Mouse (Mus musculus) megakaryocyte-erythroid progenitor cell, adult 5-6 weeks (primary cell): ENCODE measurements around the gene Aif1l. TPM values are rescaled to one million over a fixed set of nuclear protein-coding genes. Genes with fewer than 3 reads are reported as not detected.

ENCODE experiments used
- ATAC-seq: replicated peaks from 2 replicates; pipeline ENCODE4 v1.8.0; 2016; ENCODE audit warnings: mild to moderate bottlenecking, inconsistent platforms; ENCODE audit not compliant: severe bottlenecking, poor library complexity, low FRiP score, low TSS enrichment
- total RNA-seq, 2 experiments: library from RNA; stranded (forward) in 1 of 2; stranded (reverse) in 1 of 2; fragments of 200-1000, 215-1000 nt in 1 of 2; fragments of >200 nt in 1 of 2; fragmentation: Nextera tagmentation in 1 of 2; gene quantifications; 2 replicates each; pipeline ENCODE4 v1.2.3; 2014 to 2017

The Aif1l gene
- total RNA-seq, 2 experiments from 2014 or later: not detected

GRCm38 (mm10) chr2:31996060-31996459 is 46.1 kb downstream of the Aif1l start:
- ATAC-seq: no peak

- ATAC-seq: no peak
These were observed 47.6 kb downstream of the Aif1l start for GRCm38 (mm10) chr2:31997539-31997938.

- no peak for ATAC-seq
These were observed 48.5 kb downstream of the Aif1l start for GRCm38 (mm10) chr2:31998443-31998842.

- no peak for ATAC-seq
These were observed 58.4 kb downstream of the Aif1l start for GRCm38 (mm10) chr2:32008311-32008710.

- no peak for ATAC-seq
These were observed 58.8 kb downstream of the Aif1l start for GRCm38 (mm10) chr2:32008716-32009115.

GRCm38 (mm10) chr2:32019704-32020103 is 69.8 kb downstream of the Aif1l start:
- no peak for ATAC-seq

GRCm38 (mm10) chr2:32020229-32020628 is 70.3 kb downstream of the Aif1l start:
- no peak; the same call in 1 of the 2 replicates for ATAC-seq

Other genes starting within 250 kb of the Aif1l start
- gene Qrfp, start 139.6 kb upstream of the Aif1l start, total RNA-seq (2014; fragmentation: Nextera tagmentation): not detected in 2 replicates
- gene Qrfp, start 139.6 kb upstream of the Aif1l start, total RNA-seq (2017): 0.11 TPM in 1 of 2 replicates, not detected in the other
- gene Fibcd1, start 104.1 kb upstream of the Aif1l start, total RNA-seq (2014; fragmentation: Nextera tagmentation): not detected in 2 replicates
- gene Fibcd1, start 104.1 kb upstream of the Aif1l start, total RNA-seq (2017): not detected in 2 replicates
- gene Lamc3, start 62.8 kb upstream of the Aif1l start, total RNA-seq (2014; fragmentation: Nextera tagmentation): not detected in 2 replicates
- not detected in 2 replicates for gene Lamc3, start 62.8 kb upstream of the Aif1l start, total RNA-seq (2017)
- gene Nup214, start 24.3 kb downstream of the Aif1l start, total RNA-seq (2014; fragmentation: Nextera tagmentation): 125 and 161 TPM in 2 replicates
- gene Nup214, start 24.3 kb downstream of the Aif1l start, total RNA-seq (2017): 43.3 and 73.2 TPM in 2 replicates
- gene Fam78a, start 134.7 kb downstream of the Aif1l start, total RNA-seq (2014; fragmentation: Nextera tagmentation): 24.9 and 30.2 TPM in 2 replicates
- 17.4 and 23.4 TPM in 2 replicates for gene Fam78a, start 134.7 kb downstream of the Aif1l start, total RNA-seq (2017)
- gene Plpp7, start 145.4 kb downstream of the Aif1l start, total RNA-seq (2014; fragmentation: Nextera tagmentation): 1.4 and 2.5 TPM in 2 replicates
- gene Plpp7, start 145.4 kb downstream of the Aif1l start, total RNA-seq (2017): 0.65 TPM in 1 of 2 replicates, not detected in the other
- gene Prrc2b, start 200.9 kb downstream of the Aif1l start, total RNA-seq (2014; fragmentation: Nextera tagmentation): 58.3 and 63.5 TPM in 2 replicates
- gene Prrc2b, start 200.9 kb downstream of the Aif1l start, total RNA-seq (2017): 13.9 and 20.1 TPM in 2 replicates